Mouse (Mus musculus) heart, embryonic 12.5 days (tissue): Measurements from ENCODE around the gene Hist1h3f. TPM values are rescaled to one million over a fixed set of nuclear protein-coding genes. Genes with fewer than 3 reads are reported as not detected.

Source experiments
- ATAC-seq: fragments of 200-750 bp; cut with Nextera tagmentation; 2 replicates; pipeline ENCODE4 v1.8.0; 2017; ENCODE audit warnings: moderate TSS enrichment, moderate library complexity; ENCODE audit not compliant: insufficient number of reproducible peaks, low FRiP score
- H3K27ac ChIP-seq: fragments of 300-500 bp; sonication (generic); 2 replicates; pipeline ENCODE4 v1.5.1; 2016; ENCODE audit warnings: mild to moderate bottlenecking, moderate library complexity; ENCODE audit not compliant: poor library complexity, severe bottlenecking
- H3K27me3 ChIP-seq: fragments of 300-500 bp; sonication (generic); replicated peaks from 2 replicates; pipeline ENCODE4 v1.6.1; 2016; ENCODE audit warnings: mild to moderate bottlenecking, moderate library complexity
- H3K36me3 ChIP-seq: fragments of 300-500 bp; sonication (generic); 2 replicates; pipeline ENCODE4 v1.6.1; 2016; ENCODE audit warnings: mild to moderate bottlenecking, moderate library complexity
- H3K4me1 ChIP-seq: fragments of 300-500 bp; sonication (generic); replicated peaks from 2 replicates; pipeline ENCODE4 v1.6.1; 2016; ENCODE audit warnings: mild to moderate bottlenecking
- H3K4me2 ChIP-seq: fragments of 300-500 bp; sonication (generic); 2 replicates; pipeline ENCODE4 v1.6.1; 2016; ENCODE audit warnings: mild to moderate bottlenecking, moderate library complexity
- H3K4me3 ChIP-seq: fragments of 300-500 bp; sonication (generic); 2 replicates; pipeline ENCODE4 v1.5.1; 2016; ENCODE audit warnings: mild to moderate bottlenecking
- H3K9ac ChIP-seq: fragments of 300-500 bp; sonication (generic); 2 replicates; pipeline ENCODE4 v1.6.1; 2016; ENCODE audit warnings: mild to moderate bottlenecking, moderate library complexity
- H3K9me3 ChIP-seq: fragments of 300-500 bp; sonication (generic); replicated peaks from 2 replicates; pipeline ENCODE4 v1.6.1; 2016; ENCODE audit warnings: mild to moderate bottlenecking, moderate library complexity
- WGBS: fragments of 180-500 bp; shearing (Covaris S2); methylation state at CpG from one replicate; pipeline ENCODE4 v1.1.7; 2016; 5-methylcytosine and 5-hydroxymethylcytosine counted together
- polyA plus RNA-seq: library from polyadenylated mRNA; unstranded; fragments of >200 nt; fragmentation: Nextera tagmentation; extraction: Ambion mirVana; gene quantifications from 2 replicates; pipeline ENCODE4 v1.2.1, GENCODE M21; 2016

Gene Hist1h3f
- polyA plus RNA-seq, 1 experiment from 2014 or later = 0.32 TPM

- H3K9ac ChIP-seq = peak overlapping the region; percentile 71
- WGBS = 5% methylated on average over 14 of the region's 14 CpGs
- no peaks in the 10 kb centered on the region for H3K36me3 ChIP-seq
- no peaks in the 10 kb centered on the region for H3K9me3 ChIP-seq
- peak overlapping the region; percentile 51; the same call in 1 of the 2 replicates for H3K27ac ChIP-seq
- no peaks in the 10 kb centered on the region for H3K27me3 ChIP-seq
- H3K4me3 ChIP-seq = peak overlapping the region; percentile 50
- H3K4me1 ChIP-seq = peaks cover 37% of the 10 kb centered on the region
- peak overlapping the region; percentile 79 for H3K4me2 ChIP-seq
- ATAC-seq = no peak
These were observed 38.0 kb upstream of the Hist1h3f start for GRCm38 (mm10) chr13:23505662-23506345.

- peak overlapping the region; percentile 71; the same call in 1 of the 2 replicates for H3K9ac ChIP-seq
- H3K9me3 ChIP-seq = no peaks in the 10 kb centered on the region
- H3K4me3 ChIP-seq = peak overlapping the region; percentile 50
- peak; percentile 58; the same call in 1 of the 2 replicates for ATAC-seq
- H3K4me1 ChIP-seq = peaks cover 38% of the 10 kb centered on the region
- peak overlapping the region; percentile 79 for H3K4me2 ChIP-seq
- no peaks in the 10 kb centered on the region for H3K36me3 ChIP-seq
- WGBS = 5% methylated on average over 13 of the region's 13 CpGs
- H3K27me3 ChIP-seq = no peaks in the 10 kb centered on the region
- H3K27ac ChIP-seq = no peak overlapping the region
These were observed 37.5 kb upstream of the Hist1h3f start for GRCm38 (mm10) chr13:23506351-23506750.

- no peak overlapping the region for H3K9ac ChIP-seq
- H3K4me2 ChIP-seq = peak overlapping the region; percentile 79
- ATAC-seq = no peak
- H3K36me3 ChIP-seq = no peaks in the 10 kb centered on the region
- H3K27ac ChIP-seq = no peak overlapping the region
- peaks cover 37% of the 10 kb centered on the region for H3K4me1 ChIP-seq
- no peaks in the 10 kb centered on the region for H3K27me3 ChIP-seq
- H3K4me3 ChIP-seq = peak overlapping the region; percentile 50
- no peaks in the 10 kb centered on the region for H3K9me3 ChIP-seq
- 15% methylated on average over 14 of the region's 14 CpGs for WGBS
These were observed 36.9 kb upstream of the Hist1h3f start for GRCm38 (mm10) chr13:23506819-23507515.

GRCm38 (mm10) chr13:23510127-23510526 is 33.7 kb upstream of the Hist1h3f start:
- WGBS = 39% methylated on average over 1 of the region's 1 CpGs
- H3K27me3 ChIP-seq = no peaks in the 10 kb centered on the region
- H3K36me3 ChIP-seq = no peaks in the 10 kb centered on the region
- H3K4me1 ChIP-seq = peaks cover 29% of the 10 kb centered on the region
- no peak overlapping the region for H3K9ac ChIP-seq
- H3K27ac ChIP-seq = no peak overlapping the region
- no peaks in the 10 kb centered on the region for H3K9me3 ChIP-seq
- no peak overlapping the region for H3K4me3 ChIP-seq
- no peak for ATAC-seq
- H3K4me2 ChIP-seq = no peak overlapping the region

GRCm38 (mm10) chr13:23513517-23513916 is 30.3 kb upstream of the Hist1h3f start:
- Histone ChIP-seq H3K4me1 (peaks cover 15% of the 10 kb centered on the region), H3K36me3 (no peaks in the 10 kb centered on the region), H3K4me3 (no peak overlapping the region), H3K27me3 (no peaks in the 10 kb centered on the region), H3K4me2 (no peak overlapping the region), H3K27ac (no peak overlapping the region), H3K9me3 (no peaks in the 10 kb centered on the region), H3K9ac (no peak overlapping the region)
- ATAC-seq = no peak
- WGBS = 95% methylated on average over 1 of the region's 1 CpGs

GRCm38 (mm10) chr13:23515281-23515680 is 28.6 kb upstream of the Hist1h3f start:
- Histone ChIP-seq H3K4me2 (no peak overlapping the region), H3K4me1 (peaks cover 14% of the 10 kb centered on the region), H3K27me3 (no peaks in the 10 kb centered on the region), H3K9me3 (no peaks in the 10 kb centered on the region), H3K36me3 (no peaks in the 10 kb centered on the region), H3K9ac (no peak overlapping the region), H3K4me3 (no peak overlapping the region), H3K27ac (no peak overlapping the region)
- no peak for ATAC-seq
- 76% methylated on average over 5 of the region's 5 CpGs for WGBS

- Histone ChIP-seq H3K9me3 (no peaks in the 10 kb centered on the region), H3K36me3 (no peaks in the 10 kb centered on the region), H3K27me3 (no peaks in the 10 kb centered on the region), H3K4me2 (peak overlapping the region; percentile 64), H3K4me1 (0 out of 2 replicates have a peak, but pooled peaks cover 8% of the 10 kb centered on the region), H3K27ac (no peak overlapping the region), H3K4me3 (peak overlapping the region; percentile 40), H3K9ac (peak overlapping the region; percentile 43; the same call in 1 of the 2 replicates)
- WGBS = 48% methylated on average over 15 of the region's 15 CpGs
- ATAC-seq = no peak
These were observed 27.8 kb upstream of the Hist1h3f start for GRCm38 (mm10) chr13:23515826-23516620.

- under 1% methylated on average over 19 of the region's 19 CpGs for WGBS
- H3K4me2 ChIP-seq = peak overlapping the region; percentile 80
- H3K27me3 ChIP-seq = no peaks in the 10 kb centered on the region
- peak overlapping the region; percentile 59 for H3K4me3 ChIP-seq
- H3K4me1 ChIP-seq = 0 out of 2 replicates have a peak, but pooled peaks cover 8% of the 10 kb centered on the region
- H3K27ac ChIP-seq = peak overlapping the region; percentile 70
- no peaks in the 10 kb centered on the region for H3K36me3 ChIP-seq
- no peak overlapping the region for H3K9ac ChIP-seq
- peak; percentile 60 for ATAC-seq
- H3K9me3 ChIP-seq = no peaks in the 10 kb centered on the region
These were observed 26.8 kb upstream of the Hist1h3f start for GRCm38 (mm10) chr13:23516822-23517602.

- Histone ChIP-seq H3K4me1 (0 out of 2 replicates have a peak, but pooled peaks cover 8% of the 10 kb centered on the region), H3K27me3 (no peaks in the 10 kb centered on the region), H3K4me2 (peak overlapping the region; percentile 80), H3K36me3 (no peaks in the 10 kb centered on the region), H3K27ac (peak overlapping the region; percentile 70), H3K4me3 (peak overlapping the region; percentile 59), H3K9me3 (no peaks in the 10 kb centered on the region), H3K9ac (peak overlapping the region; percentile 48; the same call in 1 of the 2 replicates)
- whole genome bisulfite sequencing = under 1% methylated on average over 27 of the region's 27 CpGs
- peak; percentile 86 for ATAC-seq
These were observed 26.1 kb upstream of the Hist1h3f start for GRCm38 (mm10) chr13:23517603-23518294.

GRCm38 (mm10) chr13:23518295-23518603 is 25.6 kb upstream of the Hist1h3f start:
- no peak for ATAC-seq
- peak overlapping the region; percentile 80 for H3K4me2 ChIP-seq
- peak overlapping the region; percentile 59 for H3K4me3 ChIP-seq
- H3K27ac ChIP-seq = no peak overlapping the region
- H3K9ac ChIP-seq = peak overlapping the region; percentile 48; the same call in 1 of the 2 replicates
- no peaks in the 10 kb centered on the region for H3K36me3 ChIP-seq
- 0 out of 2 replicates have a peak, but pooled peaks cover 8% of the 10 kb centered on the region for H3K4me1 ChIP-seq
- WGBS = under 1% methylated on average over 6 of the region's 6 CpGs
- H3K27me3 ChIP-seq = no peaks in the 10 kb centered on the region
- H3K9me3 ChIP-seq = no peaks in the 10 kb centered on the region
